Mouse (Mus musculus): Measurements from ENCODE around the gene Micu2. TPM values are rescaled to one million over a fixed set of nuclear protein-coding genes. Genes with fewer than 3 reads are reported as not detected.
"Not testable (repeated sequence)": the region's sequence is repeated elsewhere in the genome, so short reads cannot be mapped to it uniquely, and the experiment has no call there.

Micu2 gene
- total RNA-seq, 2 experiments from 2014 or later, result 21.1 to 30.1 TPM

DNA sequence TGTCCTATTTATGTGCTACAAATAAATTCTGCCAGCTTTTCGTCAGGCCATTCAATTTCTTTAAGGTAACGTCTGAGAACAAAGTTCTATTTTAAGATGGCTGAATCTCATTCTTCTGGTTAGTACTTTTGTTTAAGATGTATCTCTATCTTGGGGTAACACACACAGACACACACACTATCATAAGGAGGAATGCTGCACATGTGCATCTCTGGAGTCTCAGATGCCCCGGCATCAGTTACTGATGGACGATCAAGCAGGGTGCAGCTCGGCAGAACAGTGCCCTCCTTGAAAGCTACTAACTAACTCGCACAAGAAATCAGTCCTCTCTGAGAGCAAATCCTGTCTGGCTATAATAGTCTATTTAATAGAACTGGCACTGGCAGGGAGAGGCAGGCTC lies 30.2 kb downstream of the Micu2 start:
- intact Hi-C loops (cut with DNase I), result no loop called here
- DNase-seq (ENCODE audit: low spot score in 2 of 2), result no peak

DNA sequence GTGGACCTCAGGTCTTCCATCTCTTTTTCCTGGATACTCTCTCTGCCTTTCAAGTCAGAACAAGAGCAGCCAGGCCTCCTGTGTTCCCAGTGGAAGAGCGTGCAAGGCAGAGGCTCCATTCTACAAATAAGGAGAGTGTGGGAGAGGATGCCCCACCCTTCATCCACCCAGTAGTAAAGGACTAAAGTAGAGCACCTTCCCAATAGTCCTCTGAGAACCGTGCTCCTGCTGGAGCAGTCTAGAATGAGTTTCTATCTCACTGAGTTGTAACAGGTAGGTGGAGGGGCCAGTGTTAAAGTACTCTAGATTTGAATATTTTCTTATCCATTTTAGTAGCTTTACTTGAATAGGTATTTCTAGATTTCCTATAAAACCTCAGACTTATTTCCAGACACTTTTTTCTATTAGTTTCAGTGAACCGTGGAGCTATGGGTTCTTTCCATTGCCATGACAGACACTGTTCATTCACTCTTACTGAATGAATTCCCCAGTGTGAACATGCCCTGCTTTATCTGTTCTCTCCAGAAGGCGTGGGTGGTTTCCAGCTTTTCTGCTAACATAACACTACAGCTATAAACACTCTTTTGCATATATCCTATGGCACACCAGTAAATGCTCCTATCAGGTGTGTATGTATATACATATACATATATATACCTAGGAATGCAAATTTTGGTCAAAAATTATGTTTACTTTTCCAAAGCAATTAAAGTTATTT lies 31.8 kb downstream of the Micu2 start:
- no peak for DNase-seq (ENCODE audit: low spot score in 2 of 2)
- intact Hi-C loops (cut with DNase I), result no loop called here

DNA sequence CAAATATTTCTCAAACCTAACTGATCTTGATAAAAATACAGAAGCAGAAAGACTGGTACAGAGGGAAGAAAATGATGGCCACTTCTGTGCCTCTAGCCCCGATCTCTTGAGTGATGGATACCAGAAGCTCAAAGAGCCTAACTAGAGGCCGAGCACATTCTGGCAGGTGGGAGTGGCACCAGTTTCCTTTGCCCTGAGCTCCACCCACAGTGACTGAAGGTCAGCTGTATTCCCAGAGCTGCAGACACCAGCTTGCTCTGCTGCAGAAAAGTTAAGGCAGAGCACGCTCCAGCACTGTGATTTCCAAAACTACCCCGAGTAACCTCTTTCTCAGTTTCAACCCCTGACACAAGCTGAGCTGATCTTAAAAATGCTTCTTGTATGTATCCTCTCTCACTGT lies 37.2 kb downstream of the Micu2 start:
- intact Hi-C loops (cut with DNase I), result no loop called here
- DNase-seq (ENCODE audit: low spot score in 2 of 2), result no peak

DNA sequence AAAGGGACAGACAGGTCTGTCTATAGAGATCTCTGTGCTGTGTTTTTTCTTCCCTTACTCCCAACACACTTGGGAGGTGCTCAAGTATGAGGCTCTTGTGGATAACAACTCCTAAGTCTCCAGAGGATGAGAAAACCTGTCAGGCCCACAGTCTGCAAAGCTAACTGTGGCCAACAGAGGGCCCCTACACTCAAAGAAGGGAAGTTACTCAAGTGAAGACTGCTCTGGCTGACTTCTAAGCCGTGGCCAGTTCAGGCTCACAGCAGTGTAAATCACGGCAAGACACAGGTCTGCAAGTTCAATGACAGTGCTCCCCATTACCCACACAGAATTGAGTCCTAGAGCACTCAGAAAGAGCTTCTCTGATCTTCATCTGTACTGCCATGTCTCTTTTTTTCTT lies 48.0 kb downstream of the Micu2 start:
- DNase-seq (ENCODE audit: low spot score in 2 of 2), result no peak

DNA sequence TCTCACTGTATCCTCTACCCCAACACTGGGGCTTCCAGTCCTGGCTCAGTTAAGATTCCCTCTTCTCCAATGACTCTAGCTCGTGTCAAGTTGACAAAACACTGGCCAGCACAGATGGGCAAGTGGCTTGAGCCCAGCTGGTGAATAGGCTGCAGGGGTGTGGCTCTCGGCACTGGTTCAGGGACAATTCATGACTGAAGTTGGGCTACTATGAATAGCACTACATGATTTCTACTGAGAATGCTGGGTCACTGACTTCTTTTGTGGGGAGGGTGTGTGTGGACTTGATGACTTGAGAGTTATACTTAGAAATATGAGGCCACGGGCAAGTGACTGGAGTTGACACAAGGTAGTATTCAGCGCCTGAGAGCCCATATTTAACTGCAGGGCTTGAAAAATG lies 53.2 kb downstream of the Micu2 start:
- no peak for DNase-seq (ENCODE audit: low spot score in 2 of 2)
- intact Hi-C loops (cut with DNase I), result no loop called here

More for the DNA sequence above, 48.0 kb downstream of the Micu2 start:
- intact Hi-C loops (cut with DNase I), result no loop called here

DNA sequence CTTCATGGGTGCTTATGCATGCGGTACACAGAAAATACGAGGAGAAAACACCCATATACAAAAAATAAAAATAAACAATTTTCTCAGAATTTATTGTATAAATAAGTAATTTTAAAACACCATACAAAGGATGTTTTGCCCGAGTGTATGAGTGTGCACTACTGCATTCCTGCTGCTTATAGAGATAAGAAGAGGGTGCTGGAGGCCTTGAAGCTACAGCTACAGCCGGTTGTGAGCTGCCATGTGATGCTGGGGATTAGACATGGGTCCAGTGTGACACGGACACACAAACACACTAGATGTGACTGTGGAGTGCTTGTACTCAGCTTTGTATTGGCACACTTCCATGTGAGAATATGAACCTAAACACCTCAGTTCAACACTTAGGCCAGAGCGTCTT lies 61.8 kb downstream of the Micu2 start:
- intact Hi-C loops (cut with DNase I), result loop anchor here (10.0 kb wide), 1 partner anchor 1178 kb away; no protein-coding TSS in a partner anchor
- DNase-seq (ENCODE audit: low spot score in 2 of 2), result no peak

DNA sequence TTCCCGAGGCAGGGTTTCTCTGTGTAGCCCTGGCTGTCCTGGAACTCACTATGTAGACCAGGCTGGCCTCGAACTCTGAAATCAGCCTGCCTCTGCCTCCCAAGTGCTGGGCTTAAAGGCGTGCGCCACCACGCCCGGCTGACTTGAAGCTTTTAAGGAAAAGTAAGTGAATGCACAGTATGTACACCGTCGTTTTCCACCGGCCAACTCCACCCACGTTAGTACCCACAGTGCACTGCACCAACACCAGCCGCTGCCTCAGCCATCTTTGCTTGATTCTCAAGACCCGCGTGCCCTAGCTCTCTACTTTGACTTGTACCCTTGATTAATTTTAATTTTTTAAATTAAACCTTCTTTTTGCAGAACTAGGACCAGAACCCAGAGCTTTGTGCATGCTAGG lies 64.4 kb downstream of the Micu2 start:
- no peak for DNase-seq (ENCODE audit: low spot score in 2 of 2)
- intact Hi-C loops (cut with DNase I), result loop anchor here (10.0 kb wide), 1 partner anchor 1180 kb away; no protein-coding TSS in a partner anchor

DNA sequence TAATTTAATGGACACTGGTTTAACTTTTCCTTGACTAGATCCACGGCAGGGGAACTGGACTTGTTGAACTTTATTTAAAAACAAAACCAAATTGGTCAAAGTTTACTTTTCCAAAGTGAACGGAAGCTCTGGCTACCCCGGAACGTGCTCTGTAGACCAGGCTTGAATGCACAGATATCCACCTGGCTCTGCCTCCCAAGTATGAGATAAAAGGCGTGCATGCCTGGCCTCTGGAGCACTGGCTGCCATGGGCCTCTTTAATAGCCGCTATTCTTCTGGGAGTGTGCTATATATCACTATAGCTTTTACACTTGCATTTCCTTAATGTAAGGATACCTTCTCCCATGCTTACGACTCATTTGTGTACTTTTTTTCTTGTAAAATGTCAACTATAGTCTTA lies 65.5 kb downstream of the Micu2 start:
- no peak for DNase-seq (ENCODE audit: low spot score in 2 of 2)
- intact Hi-C loops (cut with DNase I), result loop anchor here (10.0 kb wide), 1 partner anchor 1181 kb away; no protein-coding TSS in a partner anchor

DNA sequence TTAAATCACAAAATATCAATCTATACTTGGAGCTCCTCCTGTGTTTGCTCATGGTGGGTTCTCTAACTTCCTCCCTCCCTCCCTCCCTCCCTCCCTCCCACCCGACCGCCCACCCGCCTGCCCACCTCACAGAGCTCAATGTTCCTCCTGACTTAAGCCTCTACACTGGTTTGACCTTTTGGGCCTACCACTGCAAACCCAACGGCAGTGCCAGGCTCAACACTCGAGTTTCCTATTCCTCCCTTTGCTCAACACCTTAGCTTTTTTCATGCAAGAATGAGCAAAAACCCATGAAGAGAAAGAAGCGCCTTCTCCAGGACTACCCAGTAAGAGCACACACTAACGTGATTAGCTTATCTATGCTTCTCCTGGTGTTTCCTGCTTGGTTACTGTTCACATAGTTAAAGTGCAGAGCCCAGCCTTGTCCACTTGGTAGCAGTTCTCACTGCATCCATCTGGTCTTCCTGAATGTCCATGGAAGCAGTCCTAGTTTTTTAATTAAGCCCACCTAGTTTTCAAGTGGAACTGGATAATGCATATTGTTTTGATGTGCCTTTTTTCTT lies 66.1 kb downstream of the Micu2 start:
- DNase-seq (ENCODE audit: low spot score in 2 of 2), result no peak

DNA sequence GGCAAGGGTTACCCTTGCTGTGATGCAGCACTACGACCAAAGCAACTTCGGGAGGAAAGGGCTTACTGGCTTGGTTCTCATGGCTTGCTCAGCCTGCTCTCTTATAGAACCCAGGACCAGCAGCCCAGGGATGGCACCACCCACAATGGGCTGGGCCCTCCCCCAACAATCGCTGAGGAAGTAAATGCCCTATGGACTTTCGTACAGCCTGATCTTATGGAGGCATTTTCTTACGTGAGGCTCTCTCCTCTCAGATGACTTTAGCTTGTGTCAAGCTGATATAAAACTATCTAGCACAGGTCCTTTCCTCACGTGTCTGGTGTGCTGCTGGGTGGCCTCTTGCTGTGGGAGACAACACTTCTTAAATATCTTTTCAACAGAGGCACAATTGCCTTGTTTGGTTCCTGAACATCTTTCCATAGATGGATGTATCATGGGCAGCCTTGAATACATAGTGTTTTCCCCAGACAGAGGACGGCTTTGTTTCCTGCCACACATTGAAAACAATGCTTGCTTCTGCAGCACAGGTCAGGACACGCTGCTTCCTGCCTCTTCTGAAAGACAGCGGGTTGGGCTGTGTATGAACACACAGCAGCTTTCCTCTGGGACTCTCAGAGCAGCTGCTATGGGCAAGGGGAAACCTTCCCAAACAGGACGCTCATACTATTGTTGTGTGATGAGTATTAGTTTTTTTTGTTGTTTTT lies 77.5 kb downstream of the Micu2 start:
- intact Hi-C loops (cut with DNase I), result no loop called here
- DNase-seq (ENCODE audit: low spot score in 2 of 2), result no peak

More for the DNA sequence above, 66.1 kb downstream of the Micu2 start:
- intact Hi-C loops (cut with DNase I), result loop anchor here (10.0 kb wide), 1 partner anchor 1182 kb away; no protein-coding TSS in a partner anchor

DNA sequence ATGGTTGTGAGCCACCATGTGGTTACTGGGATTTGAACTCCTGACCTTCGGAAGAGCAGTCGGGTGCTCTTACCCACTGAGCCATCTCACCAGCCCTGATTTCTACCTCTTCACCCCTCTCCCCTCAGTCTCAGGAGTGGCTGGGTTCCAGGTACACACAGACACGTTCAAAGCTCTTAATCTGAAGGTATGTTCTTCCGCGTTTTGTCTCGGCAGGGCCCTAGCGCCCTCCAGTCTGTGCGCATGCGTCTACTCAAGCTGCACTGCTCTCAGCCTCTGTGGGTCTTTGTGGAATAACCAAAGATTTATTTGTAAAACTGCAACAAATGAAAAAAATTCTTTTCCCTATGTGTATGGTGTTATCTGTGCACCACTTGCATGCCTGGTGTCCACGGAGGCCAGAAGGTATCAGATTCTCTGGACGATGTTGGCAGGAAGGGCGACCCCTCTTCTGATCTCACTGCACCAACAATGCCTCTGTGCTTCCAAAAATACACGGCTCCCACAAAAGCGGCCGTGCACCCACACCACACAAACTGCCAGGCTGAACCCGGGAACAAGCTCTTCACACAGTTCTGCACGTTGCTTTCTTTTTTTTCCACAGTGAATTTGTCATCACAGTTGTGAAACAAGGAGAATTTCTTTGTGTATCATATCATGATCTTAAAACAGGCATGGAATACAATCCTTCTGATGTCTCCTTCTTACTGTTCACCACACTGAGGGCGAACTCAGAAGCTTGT lies 78.3 kb downstream of the Micu2 start:
- DNase-seq (ENCODE audit: low spot score in 2 of 2), result peak; percentile 18 to 40

DNA sequence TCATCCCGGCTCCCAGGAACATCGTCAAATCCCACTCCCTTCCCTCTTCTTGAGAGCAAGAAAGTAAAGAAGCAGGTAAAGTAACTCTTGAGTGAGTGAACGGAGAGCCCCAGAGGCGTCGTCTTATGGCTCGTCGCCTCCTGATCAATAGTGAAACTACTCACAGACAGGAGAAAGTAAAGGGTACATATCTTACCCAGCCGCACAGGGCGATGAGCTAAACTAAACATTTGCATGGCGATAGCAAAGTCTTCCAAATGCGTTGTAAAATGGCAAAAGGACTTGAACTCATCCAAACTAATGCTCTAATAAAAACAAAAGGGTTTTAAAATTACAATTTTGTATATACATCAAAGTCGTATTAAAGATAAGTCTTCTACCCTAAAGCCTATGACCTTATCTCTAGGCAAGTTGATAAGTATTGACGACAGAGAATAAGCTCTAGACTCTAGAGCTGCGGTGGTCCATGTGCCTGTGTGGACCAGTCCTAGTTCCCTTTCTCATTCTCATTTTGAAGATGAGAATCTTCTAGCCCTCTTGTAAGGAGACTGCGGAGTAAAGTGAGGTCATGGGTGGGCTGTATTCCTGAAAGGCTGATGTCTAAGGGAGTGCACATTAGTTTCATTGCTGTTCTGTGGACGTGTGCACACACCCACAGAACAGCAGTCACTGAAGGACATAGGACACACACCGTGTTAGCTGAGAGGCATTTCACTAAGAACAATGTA lies 79.8 kb downstream of the Micu2 start:
- intact Hi-C loops (cut with DNase I), result loop anchor here (10.0 kb wide), 1 partner anchor 115 kb away; no protein-coding TSS in a partner anchor
- no peak for DNase-seq (ENCODE audit: low spot score in 2 of 2)

More for the DNA sequence above, 78.3 kb downstream of the Micu2 start:
- intact Hi-C loops (cut with DNase I), result no loop called here

DNA sequence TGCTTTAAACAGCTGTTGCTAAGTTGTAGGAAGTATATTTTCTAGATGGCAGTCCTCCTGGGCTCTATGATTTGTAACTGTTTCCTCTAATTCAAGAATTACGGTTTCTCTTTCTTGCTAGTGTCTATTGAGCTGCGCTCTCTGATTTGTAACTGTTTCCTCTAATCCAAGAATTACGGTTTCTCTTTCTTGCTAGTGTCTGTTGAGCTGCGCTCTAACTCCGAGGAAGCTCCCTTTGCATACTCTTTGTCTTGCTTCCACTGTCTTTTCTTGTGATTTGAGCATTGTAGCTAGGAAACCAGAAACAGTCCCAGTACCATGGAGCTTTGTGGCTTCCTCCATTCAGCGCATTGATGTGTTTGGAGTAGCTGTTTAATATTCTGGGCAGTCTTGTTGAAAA lies 83.7 kb downstream of the Micu2 start:
- no peak for DNase-seq (ENCODE audit: low spot score in 2 of 2)
- intact Hi-C loops (cut with DNase I), result loop anchor here (10.0 kb wide), 1 partner anchor 111 kb away; no protein-coding TSS in a partner anchor

DNA sequence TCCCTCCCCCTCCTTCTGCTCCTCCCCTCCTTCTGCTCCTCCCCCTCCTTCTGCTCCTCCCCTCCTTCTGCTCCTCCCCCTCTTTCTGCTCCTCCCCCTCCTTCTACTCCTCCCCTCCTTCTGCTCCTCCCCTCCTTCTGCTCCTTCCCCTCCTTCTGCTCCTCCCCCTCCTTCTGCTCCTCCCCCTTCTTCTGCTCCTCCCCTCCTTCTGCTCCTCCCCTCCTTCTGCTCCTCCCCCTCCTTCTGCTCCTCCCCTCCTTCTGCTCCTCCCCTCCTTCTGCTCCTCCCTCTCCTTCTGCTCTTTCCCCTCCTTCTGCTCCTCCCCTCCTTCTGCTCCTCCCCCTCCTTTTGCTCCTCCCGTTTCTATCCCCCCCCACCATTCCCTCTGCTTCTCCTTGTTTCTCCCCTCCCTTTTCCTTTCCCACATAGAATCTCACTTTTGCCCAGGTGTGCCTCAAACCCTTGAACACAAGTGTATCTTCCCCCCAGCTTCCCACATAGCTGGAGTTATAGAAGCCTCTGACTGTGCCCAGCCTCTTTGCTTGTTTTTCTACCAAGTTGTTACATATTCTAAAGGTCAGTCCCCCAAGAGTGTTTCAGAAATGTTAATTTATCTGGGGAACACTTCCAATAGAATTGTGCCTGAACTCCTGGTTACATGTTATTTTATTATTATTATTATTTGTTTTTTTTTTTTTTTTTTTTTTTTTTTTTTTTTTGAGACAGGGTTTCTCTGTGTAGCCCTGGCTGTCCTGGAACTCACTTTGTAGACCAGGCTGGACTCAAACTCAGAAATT lies 86.7 kb downstream of the Micu2 start:
- intact Hi-C loops (cut with DNase I), result loop anchor here (10.0 kb wide), 1 partner anchor 108 kb away; no protein-coding TSS in a partner anchor
- DNase-seq (ENCODE audit: low spot score in 2 of 2), result not testable (repeated sequence)

DNA sequence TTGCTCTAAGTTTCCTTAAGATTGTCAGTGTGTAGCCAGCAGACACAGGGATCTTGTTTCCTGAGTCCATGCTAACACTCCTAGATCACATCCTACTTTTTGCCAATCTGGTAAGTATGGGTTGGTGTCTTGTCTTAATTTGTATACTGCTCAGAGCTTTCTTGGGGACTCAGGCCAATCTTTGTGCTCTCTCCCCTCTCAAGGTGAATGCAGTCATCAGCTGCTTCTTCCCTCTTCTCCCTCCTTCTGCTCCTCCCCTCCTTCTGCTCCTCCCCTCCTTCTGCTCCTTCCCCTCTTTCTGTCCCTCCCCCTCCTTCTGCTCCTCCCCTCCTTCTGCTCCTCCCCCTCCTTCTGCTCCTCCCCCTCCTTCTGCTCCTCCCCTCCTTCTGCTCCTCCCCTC lies 87.3 kb downstream of the Micu2 start:
- DNase-seq (ENCODE audit: low spot score in 2 of 2), result not testable (repeated sequence)
- intact Hi-C loops (cut with DNase I), result loop anchor here (2.0 to 10.0 kb wide), 2 partner anchors 107 to 233 kb away; no protein-coding TSS in a partner anchor

DNA sequence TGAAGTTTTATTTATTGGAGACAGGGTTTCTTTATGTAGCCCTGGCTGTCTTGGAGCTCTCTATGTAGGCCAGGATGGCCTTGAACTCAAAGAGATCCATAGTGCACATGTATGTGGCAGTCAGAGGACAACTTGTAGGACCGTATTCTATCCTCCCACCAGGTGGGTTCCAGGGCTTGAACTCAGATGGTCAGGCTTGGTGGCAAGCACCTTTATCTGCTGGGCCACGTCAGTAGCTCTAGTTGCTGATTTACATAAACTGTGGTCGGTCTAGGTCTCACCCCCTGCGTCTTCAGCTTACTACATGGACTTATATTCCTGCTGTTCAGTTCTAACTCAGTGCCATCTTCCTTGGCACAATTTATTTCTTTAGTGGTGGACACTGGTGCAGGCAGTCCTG lies 87.7 kb downstream of the Micu2 start:
- DNase-seq (ENCODE audit: low spot score in 2 of 2), result no peak
- intact Hi-C loops (cut with DNase I), result loop anchor here (2.0 to 10.0 kb wide), 2 partner anchors 107 to 233 kb away; no protein-coding TSS in a partner anchor

DNA sequence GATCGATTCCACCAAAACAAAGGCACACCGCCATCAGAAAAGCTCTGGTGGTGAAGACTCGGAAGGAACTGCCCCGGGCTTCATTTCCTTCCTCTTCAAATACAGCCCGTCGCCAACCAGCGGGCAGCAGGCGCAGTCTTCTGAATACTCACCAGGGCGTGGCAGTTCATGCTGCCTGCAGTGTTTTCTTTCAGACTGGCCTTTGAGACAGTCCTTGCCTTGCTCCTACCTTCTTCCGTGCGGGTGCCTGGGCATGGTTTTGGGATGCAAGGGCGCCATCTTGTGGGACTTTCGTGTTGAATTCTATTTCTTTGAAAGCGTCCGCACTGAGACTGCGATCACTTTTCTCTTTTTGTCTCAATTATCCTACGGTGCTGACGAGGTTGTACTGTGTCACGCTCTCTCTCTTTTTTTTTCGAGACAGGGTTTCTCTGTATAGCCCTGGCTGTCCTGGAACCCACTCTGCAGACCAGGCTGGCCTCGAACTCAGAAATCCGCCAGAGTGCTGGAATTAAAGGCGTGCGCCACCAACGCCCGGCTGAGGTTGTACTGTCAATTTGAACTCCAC lies 88.5 kb downstream of the Micu2 start:
- intact Hi-C loops (cut with DNase I), result loop anchor here (2.0 to 10.0 kb wide), 2 partner anchors 106 to 232 kb away; no protein-coding TSS in a partner anchor
- DNase-seq (ENCODE audit: low spot score in 2 of 2), result peak; percentile 78 to 83

DNA sequence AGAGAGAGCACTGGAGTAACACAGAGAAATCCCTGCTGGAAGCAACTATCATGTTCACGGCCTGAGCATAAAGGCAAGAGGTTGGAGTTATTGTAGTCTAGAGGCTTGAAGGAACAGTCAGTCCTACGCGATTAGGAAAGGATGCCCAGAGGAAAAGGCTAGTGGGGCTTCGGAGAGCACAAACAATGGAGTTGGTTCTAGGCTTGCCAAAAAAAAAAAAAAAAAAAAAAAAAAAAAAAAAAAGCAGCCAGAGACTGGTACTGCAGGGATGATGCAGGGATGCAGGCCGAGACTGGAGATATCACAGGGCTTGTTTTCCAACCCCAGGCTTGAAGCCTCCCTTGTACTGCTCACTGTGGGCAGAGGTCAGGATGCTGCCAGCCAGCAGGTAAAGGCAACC lies 89.8 kb downstream of the Micu2 start:
- intact Hi-C loops (cut with DNase I), result no loop called here
- DNase-seq (ENCODE audit: low spot score in 2 of 2), result no peak
